Mouse (Mus musculus): ENCODE results near the gene Mrgpra6. TPM values are rescaled to one million over a fixed set of nuclear protein-coding genes. Genes with fewer than 3 reads are reported as not detected.

Gene Mrgpra6
- polyA plus RNA-seq (2015; fragmentation: Nextera tagmentation; extraction: Ambion mirVana): not detected in 2 replicates

DNA sequence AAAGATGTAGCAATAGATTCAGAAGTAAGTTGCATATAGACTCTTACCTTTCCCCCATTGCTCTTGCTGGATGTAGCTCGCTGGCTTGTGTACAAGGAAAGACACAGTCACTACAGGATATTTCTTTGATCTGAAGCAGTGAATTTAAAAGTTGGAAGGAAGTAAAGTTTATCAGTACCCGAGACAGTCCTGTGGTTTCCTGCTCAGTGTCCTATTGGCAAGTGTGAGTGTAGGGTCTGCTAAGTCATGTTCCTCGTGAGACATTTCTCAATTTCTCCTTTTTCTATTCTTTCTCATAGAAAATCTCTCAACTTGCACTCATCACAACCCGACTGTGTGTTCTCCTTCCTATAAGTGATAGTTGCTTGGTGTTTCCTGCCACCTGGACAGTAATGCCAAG lies at the start of gene Mrgpra6:
TSS of gene Mrgpra6 (minus strand) at position 91 of the 400 bp plus-strand sequence.
- Histone ChIP-seq H3K36me3 (ENCODE audit: control insufficient read depth, insufficient read depth) (no peaks in the 10 kb centered on the region), H3K9me3 (ENCODE audit: control insufficient read depth) (no peaks in the 10 kb centered on the region)
- WGBS: 66% methylated on average over 4 of the region's 4 CpGs

DNA sequence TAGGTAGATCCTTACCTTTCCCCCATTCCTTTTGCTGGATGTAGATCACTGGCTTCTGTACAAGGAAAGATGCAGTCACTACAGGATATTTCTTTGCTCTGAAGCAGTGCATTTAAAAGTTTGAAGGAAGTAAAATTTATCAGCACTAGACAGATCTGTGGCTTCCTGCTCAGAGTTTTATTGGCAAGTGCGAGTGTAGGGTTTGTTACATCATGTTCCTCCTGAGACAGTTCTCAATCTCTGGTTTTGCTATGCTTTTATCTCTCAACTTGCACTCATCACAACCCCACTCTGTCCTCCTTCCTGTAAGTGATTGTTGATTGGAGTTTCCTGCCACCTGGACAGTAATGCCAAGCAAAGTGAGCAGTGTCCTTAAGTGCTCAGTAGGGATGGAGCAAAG lies 48.0 kb upstream of the Mrgpra6 start, which contains the start of gene Mrgpra9:
TSS of gene Mrgpra9 (minus strand) at position 79 of the 400 bp plus-strand sequence.
- no peak for ATAC-seq
- 50% methylated on average over 1 of the region's 1 CpGs for WGBS
- Histone ChIP-seq H3K9me3 (ENCODE audit: control insufficient read depth) (no peaks in the 10 kb centered on the region), H3K9ac (ENCODE audit: low read depth, low read length) (no peak within 1 kb of the TSS), H3K27me3 (replicated peaks; ENCODE audit: control insufficient read depth, insufficient read depth, low read length) (no peaks in the 10 kb centered on the region), H3K4me3 (ENCODE audit: low read depth, low read length) (no peak within 1 kb of the TSS), H3K4me2 (replicated peaks; ENCODE audit: low read depth) (no peak within 1 kb of the TSS), H3K36me3 (ENCODE audit: control insufficient read depth, insufficient read depth) (no peaks in the 10 kb centered on the region), H3K27ac (ENCODE audit: low read depth, low read length) (no peak within 1 kb of the TSS), H3K4me1 (replicated peaks; ENCODE audit: control insufficient read depth, insufficient read depth, low read length) (no peaks in the 10 kb centered on the region)
- no peak for TF ChIP-seq CTCF (IDR thresholded peaks at IDR 0.05; ENCODE audit: low read depth)

More for the DNA sequence above, at the start of gene Mrgpra6:
- no peaks in the 10 kb centered on the region for H3K27me3 ChIP-seq (replicated peaks; ENCODE audit: control insufficient read depth, insufficient read depth, low read length)
- no peaks in the 10 kb centered on the region for H3K4me1 ChIP-seq (replicated peaks; ENCODE audit: control insufficient read depth, insufficient read depth, low read length)
- ATAC-seq: no peak
- no peak within 1 kb of the TSS for H3K9ac ChIP-seq (ENCODE audit: low read depth, low read length)
- no peak within 1 kb of the TSS for H3K4me2 ChIP-seq (replicated peaks; ENCODE audit: low read depth)
- no peak within 1 kb of the TSS for H3K27ac ChIP-seq (ENCODE audit: low read depth, low read length)
- TF ChIP-seq CTCF (IDR thresholded peaks at IDR 0.05; ENCODE audit: low read depth): no peak
- H3K4me3 ChIP-seq (ENCODE audit: low read depth, low read length): no peak within 1 kb of the TSS

DNA sequence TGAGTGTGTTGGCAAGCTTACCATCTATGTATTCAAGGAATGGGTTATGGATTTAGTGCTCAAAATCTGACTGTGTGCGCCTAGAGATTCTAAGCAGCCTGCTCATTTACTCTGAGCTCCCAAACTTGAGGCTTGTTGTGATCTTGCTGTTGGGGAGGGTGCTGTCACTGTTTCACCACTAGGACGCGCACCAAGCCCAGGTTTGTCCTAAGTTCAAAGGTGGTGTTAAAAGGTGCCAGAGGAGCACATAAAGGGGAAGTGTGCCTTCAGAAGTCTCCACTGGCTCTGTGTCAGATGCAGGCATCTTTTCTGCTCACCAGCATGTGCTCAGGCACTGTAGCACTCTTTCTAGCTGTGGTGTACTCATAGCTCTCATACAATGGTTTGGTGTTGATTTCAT lies 39.9 kb upstream of the Mrgpra6 start:
- Histone ChIP-seq H3K4me3 (ENCODE audit: low read depth, low read length) (no peak overlapping the region), H3K4me2 (replicated peaks; ENCODE audit: low read depth) (no peak overlapping the region), H3K9me3 (ENCODE audit: control insufficient read depth) (no peaks in the 10 kb centered on the region), H3K4me1 (replicated peaks; ENCODE audit: control insufficient read depth, insufficient read depth, low read length) (no peaks in the 10 kb centered on the region), H3K27me3 (replicated peaks; ENCODE audit: control insufficient read depth, insufficient read depth, low read length) (no peaks in the 10 kb centered on the region), H3K36me3 (ENCODE audit: control insufficient read depth, insufficient read depth) (no peaks in the 10 kb centered on the region), H3K9ac (ENCODE audit: low read depth, low read length) (no peak overlapping the region), H3K27ac (ENCODE audit: low read depth, low read length) (no peak overlapping the region)
- WGBS: 70% methylated on average over 3 of the region's 3 CpGs
- TF ChIP-seq CTCF (IDR thresholded peaks at IDR 0.05; ENCODE audit: low read depth): no peak
- ATAC-seq: no peak

DNA sequence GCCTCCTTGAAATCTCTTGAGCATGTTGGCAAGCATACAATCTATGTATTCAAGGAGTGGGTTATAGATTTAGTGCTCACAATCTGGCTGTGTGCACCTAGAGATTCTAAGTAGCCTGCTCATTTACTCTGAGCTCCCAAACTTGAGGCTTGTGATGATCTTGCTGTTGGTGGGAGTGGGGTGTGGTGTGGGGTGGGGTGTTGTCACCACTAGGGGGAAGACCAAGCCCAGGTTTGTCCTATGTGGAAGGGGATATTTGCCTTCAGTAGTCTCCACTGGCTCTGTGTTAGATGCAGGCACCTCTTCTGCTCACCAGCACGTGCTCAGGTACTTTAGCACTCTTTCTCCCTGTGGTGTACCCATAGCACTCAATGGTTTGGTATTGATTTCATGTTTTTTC lies 9.4 kb downstream of the Mrgpra6 start:
- ATAC-seq: no peak
- H3K27me3 ChIP-seq (replicated peaks; ENCODE audit: control insufficient read depth, insufficient read depth, low read length): no peaks in the 10 kb centered on the region
- no peaks in the 10 kb centered on the region for H3K36me3 ChIP-seq (ENCODE audit: control insufficient read depth, insufficient read depth)
- 38% methylated on average over 1 of the region's 1 CpGs for WGBS
- H3K4me3 ChIP-seq (ENCODE audit: low read depth, low read length): no peak overlapping the region
- H3K4me2 ChIP-seq (replicated peaks; ENCODE audit: low read depth): no peak overlapping the region
- no peaks in the 10 kb centered on the region for H3K4me1 ChIP-seq (replicated peaks; ENCODE audit: control insufficient read depth, insufficient read depth, low read length)
- no peak overlapping the region for H3K9ac ChIP-seq (ENCODE audit: low read depth, low read length)
- TF ChIP-seq CTCF (IDR thresholded peaks at IDR 0.05; ENCODE audit: low read depth): no peak
- H3K9me3 ChIP-seq (ENCODE audit: control insufficient read depth): no peaks in the 10 kb centered on the region
- H3K27ac ChIP-seq (ENCODE audit: low read depth, low read length): no peak overlapping the region

DNA sequence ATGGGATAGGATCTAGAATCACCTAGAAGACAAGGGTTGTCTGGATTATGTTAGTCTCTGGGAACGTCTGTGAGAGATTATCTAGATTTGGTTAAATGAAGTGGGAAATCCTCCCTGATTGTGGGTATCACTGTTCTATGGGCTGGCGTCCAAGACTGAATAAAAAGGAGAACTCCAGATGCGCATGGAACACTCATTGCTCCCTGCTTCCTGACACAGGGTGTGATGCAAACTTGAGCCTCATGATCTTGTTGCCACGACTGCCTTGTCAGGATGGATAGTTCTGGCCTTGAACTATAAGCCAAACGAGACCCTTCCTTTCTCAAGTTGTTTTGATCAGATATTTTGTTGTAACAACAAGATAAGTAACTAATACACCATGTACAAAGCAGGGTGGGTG lies 33.9 kb downstream of the Mrgpra6 start:
- H3K4me2 ChIP-seq (replicated peaks; ENCODE audit: low read depth): no peak overlapping the region
- H3K4me3 ChIP-seq (ENCODE audit: low read depth, low read length): no peak overlapping the region
- no peak for TF ChIP-seq CTCF (IDR thresholded peaks at IDR 0.05; ENCODE audit: low read depth)
- H3K4me1 ChIP-seq (replicated peaks; ENCODE audit: control insufficient read depth, insufficient read depth, low read length): no peaks in the 10 kb centered on the region
- no peak overlapping the region for H3K9ac ChIP-seq (ENCODE audit: low read depth, low read length)
- no peaks in the 10 kb centered on the region for H3K9me3 ChIP-seq (ENCODE audit: control insufficient read depth)
- no peak for ATAC-seq
- H3K27me3 ChIP-seq (replicated peaks; ENCODE audit: control insufficient read depth, insufficient read depth, low read length): no peaks in the 10 kb centered on the region
- WGBS: 65% methylated on average over 5 of the region's 5 CpGs
- no peaks in the 10 kb centered on the region for H3K36me3 ChIP-seq (ENCODE audit: control insufficient read depth, insufficient read depth)
- H3K27ac ChIP-seq (ENCODE audit: low read depth, low read length): no peak overlapping the region

DNA sequence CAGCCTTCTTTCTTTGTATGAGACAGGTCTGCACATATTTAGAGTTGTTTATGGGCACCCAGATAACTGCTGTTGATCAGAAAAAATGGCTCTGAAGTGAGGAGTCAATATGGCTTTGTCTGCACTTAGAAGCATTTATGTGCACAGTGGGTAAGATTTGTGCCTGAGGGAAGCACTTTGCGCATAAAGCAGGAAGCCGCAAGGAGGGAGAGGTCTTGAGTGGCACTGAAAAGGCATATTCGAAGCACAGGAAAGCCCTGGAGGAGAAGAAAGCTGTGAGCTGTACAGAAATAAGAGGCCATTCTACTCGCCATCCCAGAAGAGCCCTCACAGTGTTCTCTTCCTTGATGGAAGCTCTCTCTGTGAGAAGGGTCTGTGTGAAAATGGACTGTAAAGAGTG lies 39.7 kb downstream of the Mrgpra6 start:
- H3K27ac ChIP-seq (ENCODE audit: low read depth, low read length): no peak overlapping the region
- TF ChIP-seq CTCF (IDR thresholded peaks at IDR 0.05; ENCODE audit: low read depth): no peak
- no peaks in the 10 kb centered on the region for H3K9me3 ChIP-seq (ENCODE audit: control insufficient read depth)
- 74% methylated on average over 4 of the region's 4 CpGs for WGBS
- no peaks in the 10 kb centered on the region for H3K36me3 ChIP-seq (ENCODE audit: control insufficient read depth, insufficient read depth)
- no peak for ATAC-seq
- H3K27me3 ChIP-seq (replicated peaks; ENCODE audit: control insufficient read depth, insufficient read depth, low read length): no peaks in the 10 kb centered on the region
- no peak overlapping the region for H3K9ac ChIP-seq (ENCODE audit: low read depth, low read length)
- no peak overlapping the region for H3K4me2 ChIP-seq (replicated peaks; ENCODE audit: low read depth)
- no peak overlapping the region for H3K4me3 ChIP-seq (ENCODE audit: low read depth, low read length)
- H3K4me1 ChIP-seq (replicated peaks; ENCODE audit: control insufficient read depth, insufficient read depth, low read length): no peaks in the 10 kb centered on the region

DNA sequence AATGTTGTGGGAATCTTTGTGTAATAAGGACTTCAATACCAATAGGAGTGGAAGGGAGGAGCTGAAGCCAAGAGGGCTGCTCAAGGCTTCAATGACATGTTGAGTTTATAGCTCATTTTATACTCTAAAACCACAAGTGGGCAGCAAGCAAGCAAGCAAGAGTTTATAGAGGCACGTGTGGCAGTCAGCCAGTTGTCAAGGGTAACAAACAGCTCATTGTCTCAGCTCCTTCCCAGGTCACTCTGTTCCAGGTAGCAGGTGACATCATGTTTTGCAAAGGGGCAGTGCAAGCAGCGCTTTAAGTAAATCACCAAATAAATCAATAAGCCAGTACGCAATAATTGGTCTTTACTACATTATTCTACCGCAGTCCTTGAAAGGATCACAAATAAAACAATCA lies 41.5 kb downstream of the Mrgpra6 start:
- H3K27ac ChIP-seq (ENCODE audit: low read depth, low read length): no peak overlapping the region
- no peaks in the 10 kb centered on the region for H3K36me3 ChIP-seq (ENCODE audit: control insufficient read depth, insufficient read depth)
- no peak for TF ChIP-seq CTCF (IDR thresholded peaks at IDR 0.05; ENCODE audit: low read depth)
- H3K9ac ChIP-seq (ENCODE audit: low read depth, low read length): no peak overlapping the region
- H3K27me3 ChIP-seq (replicated peaks; ENCODE audit: control insufficient read depth, insufficient read depth, low read length): no peaks in the 10 kb centered on the region
- WGBS: 63% methylated on average over 4 of the region's 4 CpGs
- no peaks in the 10 kb centered on the region for H3K9me3 ChIP-seq (ENCODE audit: control insufficient read depth)
- no peak overlapping the region for H3K4me3 ChIP-seq (ENCODE audit: low read depth, low read length)
- no peak overlapping the region for H3K4me2 ChIP-seq (replicated peaks; ENCODE audit: low read depth)
- no peaks in the 10 kb centered on the region for H3K4me1 ChIP-seq (replicated peaks; ENCODE audit: control insufficient read depth, insufficient read depth, low read length)
- no peak for ATAC-seq

Data from intestine, postnatal 0 days (tissue).